Mouse (Mus musculus) neural tube, embryonic 12.5 days (tissue): ENCODE data around the gene Mcu. TPM values are rescaled to one million over a fixed set of nuclear protein-coding genes. Genes with fewer than 3 reads are reported as not detected.

Experiments
- ATAC-seq: fragments of 200-750 bp; cut with Nextera tagmentation; 2 replicates; pipeline ENCODE4 v1.8.0; 2017; ENCODE audit warnings: low read depth, mild to moderate bottlenecking, moderate TSS enrichment, moderate library complexity; ENCODE audit not compliant: low FRiP score
- H3K27ac ChIP-seq: fragments of 300-500 bp; sonication (generic); 2 replicates; pipeline ENCODE4 v1.5.1; 2016
- H3K27me3 ChIP-seq: fragments of 300-500 bp; sonication (generic); replicated peaks from 2 replicates; pipeline ENCODE4 v1.6.1; 2016; ENCODE audit warnings: mild to moderate bottlenecking
- H3K36me3 ChIP-seq: fragments of 300-500 bp; sonication (generic); 2 replicates; pipeline ENCODE4 v1.6.1; 2016; ENCODE audit warnings: mild to moderate bottlenecking
- H3K4me1 ChIP-seq: fragments of 300-500 bp; sonication (generic); 2 replicates; pipeline ENCODE4 v1.6.1; 2016
- H3K4me2 ChIP-seq: fragments of 300-500 bp; sonication (generic); replicated peaks from 2 replicates; pipeline ENCODE4 v1.6.1; 2016; ENCODE audit warnings: mild to moderate bottlenecking
- H3K4me3 ChIP-seq: fragments of 300-500 bp; sonication (generic); 2 replicates; pipeline ENCODE4 v1.5.1; 2016
- H3K9ac ChIP-seq: fragments of 300-500 bp; sonication (generic); 2 replicates; pipeline ENCODE4 v1.6.1; 2016; ENCODE audit warnings: mild to moderate bottlenecking
- H3K9me3 ChIP-seq: fragments of 300-500 bp; sonication (generic); 2 replicates; pipeline ENCODE4 v1.6.1; 2016; ENCODE audit warnings: mild to moderate bottlenecking
- whole genome bisulfite sequencing: fragments of 180-500 bp; shearing (Covaris S2); methylation state at CpG from one replicate; pipeline ENCODE4 v1.1.7; 2016; 5-methylcytosine and 5-hydroxymethylcytosine counted together
- polyA plus RNA-seq: library from polyadenylated mRNA; unstranded; fragments of >200 nt; fragmentation: Nextera tagmentation; extraction: Ambion mirVana; gene quantifications from 2 replicates; pipeline ENCODE4 v1.2.1, GENCODE M21; 2016

Mcu gene
- polyA plus RNA-seq, 1 experiment from 2014 or later = 26.5 TPM

DNA sequence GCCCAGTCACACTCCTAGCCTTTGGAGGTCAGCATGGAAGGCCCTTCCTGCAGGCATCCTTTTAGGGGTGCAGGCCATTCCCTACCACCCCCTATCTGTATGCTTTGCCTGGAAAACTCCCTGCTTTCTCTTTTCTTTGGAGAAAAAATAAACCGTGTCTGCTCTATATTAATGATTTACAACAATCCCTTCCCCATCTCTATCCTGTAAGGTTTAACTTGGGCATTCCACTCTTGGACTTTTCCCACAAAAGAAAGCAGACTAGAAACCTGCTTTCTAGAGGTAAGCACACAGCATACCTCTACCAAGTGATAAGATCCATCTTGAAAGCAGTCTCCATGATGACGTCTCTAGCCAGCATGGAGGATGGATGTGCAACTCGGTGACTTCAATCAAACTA is 75.9 kb downstream of the Mcu start:
- Histone ChIP-seq H3K27ac (no peak overlapping the region), H3K4me2 (no peak overlapping the region), H3K36me3 (no peaks in the 10 kb centered on the region), H3K27me3 (no peaks in the 10 kb centered on the region), H3K4me3 (no peak overlapping the region), H3K9ac (no peak overlapping the region), H3K4me1 (peaks cover 19% of the 10 kb centered on the region), H3K9me3 (peaks cover 2% of the 10 kb centered on the region; the same call in 1 of the 2 replicates)
- no peak for ATAC-seq
- WGBS = 85% methylated on average over 3 of the region's 3 CpGs

DNA sequence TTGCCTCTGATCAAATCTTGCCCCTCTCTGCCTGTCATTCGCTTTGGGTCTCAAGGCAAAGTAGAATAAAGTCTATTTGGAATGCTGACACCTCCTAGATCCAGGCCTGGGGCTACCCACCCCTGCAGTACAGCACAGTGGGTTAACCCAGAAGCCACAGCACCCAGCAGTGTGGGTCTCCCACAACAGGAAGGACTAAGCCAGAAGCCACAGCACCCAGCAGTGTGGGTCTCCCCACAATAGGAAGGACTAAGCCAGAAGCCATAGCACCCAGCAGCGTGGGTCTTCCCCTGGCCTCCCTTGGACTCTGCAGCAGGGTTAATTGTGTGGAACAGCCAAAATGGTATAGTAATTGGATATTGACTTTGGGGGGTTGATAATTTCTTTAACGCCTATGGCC is 76.4 kb downstream of the Mcu start:
- no peaks in the 10 kb centered on the region for H3K27me3 ChIP-seq
- H3K9me3 ChIP-seq = no peaks in the 10 kb centered on the region
- no peaks in the 10 kb centered on the region for H3K36me3 ChIP-seq
- 73% methylated on average over 3 of the region's 3 CpGs for WGBS
- H3K4me2 ChIP-seq = peak overlapping the region; percentile 65; the same call in 1 of the 2 replicates
- no peak overlapping the region for H3K9ac ChIP-seq
- no peak overlapping the region for H3K4me3 ChIP-seq
- peak; percentile 43; the same call in 1 of the 2 replicates for ATAC-seq
- H3K27ac ChIP-seq = no peak overlapping the region
- peaks cover 19% of the 10 kb centered on the region for H3K4me1 ChIP-seq

DNA sequence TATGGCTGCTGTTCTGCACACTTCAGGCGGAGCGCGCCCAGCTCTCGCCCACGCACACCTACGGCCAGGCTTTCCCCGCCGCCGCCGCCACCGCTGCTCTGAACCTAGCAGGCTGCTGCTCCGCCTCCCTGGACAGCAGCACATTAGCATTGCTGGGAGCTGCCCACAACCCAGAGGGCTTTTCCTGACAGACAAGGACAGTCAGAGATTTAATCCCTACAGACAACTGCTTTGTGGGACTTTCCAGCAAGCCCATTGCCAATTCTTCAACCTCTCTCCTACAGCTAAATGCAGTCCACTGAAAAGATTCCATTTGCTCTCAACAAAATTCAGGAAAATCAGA is 77.0 kb downstream of the Mcu start:
- H3K27me3 ChIP-seq = no peaks in the 10 kb centered on the region
- no peaks in the 10 kb centered on the region for H3K9me3 ChIP-seq
- 1% methylated on average over 12 of the region's 12 CpGs for WGBS
- H3K36me3 ChIP-seq = no peaks in the 10 kb centered on the region
- H3K4me1 ChIP-seq = peaks cover 19% of the 10 kb centered on the region
- H3K4me2 ChIP-seq = peak overlapping the region; percentile 65
- peak; percentile 80 for ATAC-seq
- no peak overlapping the region for H3K27ac ChIP-seq
- H3K4me3 ChIP-seq = peak overlapping the region; percentile 26
- peak overlapping the region; percentile 44; the same call in 1 of the 2 replicates for H3K9ac ChIP-seq

DNA sequence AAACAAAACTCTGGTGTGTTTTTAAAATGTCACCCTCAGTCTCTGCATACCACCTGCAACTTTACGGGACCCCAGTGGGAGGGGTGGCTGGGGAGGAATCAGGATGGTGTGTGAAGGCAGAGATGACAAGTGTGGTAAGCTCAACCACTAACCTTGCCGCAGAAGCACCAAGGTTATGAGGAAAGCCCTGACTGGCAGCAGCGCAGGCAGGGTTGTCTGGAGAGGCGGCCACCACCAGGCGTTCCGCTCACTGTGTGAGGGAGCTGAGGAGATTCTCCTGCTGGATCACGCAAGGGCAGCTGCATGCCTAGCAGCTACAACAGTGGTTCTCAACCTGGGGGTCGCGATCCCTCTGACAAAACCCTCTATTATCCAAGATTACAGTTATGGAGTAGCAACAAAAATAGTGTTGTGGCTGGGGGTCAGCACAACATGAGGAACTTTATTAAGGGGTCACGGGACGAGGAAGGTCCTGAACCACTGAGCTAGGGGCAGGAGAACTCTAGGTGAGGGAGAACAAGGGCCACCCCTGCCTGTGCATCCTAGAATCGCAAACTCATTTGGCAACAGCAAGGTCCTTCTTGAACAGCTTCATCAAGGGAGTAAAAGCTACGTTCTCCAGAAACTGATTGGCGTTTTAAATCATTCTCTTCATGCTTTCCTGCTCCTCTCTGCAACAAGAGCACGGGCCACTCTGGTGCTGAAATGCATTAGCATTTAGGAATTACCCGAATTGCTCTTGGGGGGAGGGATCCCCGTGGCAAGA is 77.5 kb downstream of the Mcu start:
- ATAC-seq = peak; percentile 56
- no peak overlapping the region for H3K27ac ChIP-seq

DNA sequence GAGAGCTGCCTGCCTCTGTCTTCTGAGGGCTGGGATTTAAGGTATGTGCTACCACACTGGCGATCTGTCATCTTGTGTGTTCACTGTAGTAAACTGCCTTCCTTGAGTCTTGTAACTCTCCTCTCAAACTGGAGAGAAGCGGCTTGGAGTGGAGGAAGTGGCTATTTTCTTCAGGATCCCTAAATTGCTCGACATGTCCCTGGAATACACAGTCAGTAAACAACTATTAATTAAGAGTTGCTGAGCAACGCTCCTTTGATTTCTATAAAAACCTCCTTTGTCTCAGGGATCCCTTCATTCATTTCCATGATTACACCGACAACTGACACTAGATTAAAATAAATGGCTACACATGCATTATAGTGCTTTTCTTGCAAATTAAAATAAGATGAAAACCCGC is 78.4 kb downstream of the Mcu start:
- no peaks in the 10 kb centered on the region for H3K36me3 ChIP-seq
- WGBS = 64% methylated on average over 6 of the region's 6 CpGs
- ATAC-seq = no peak
- H3K4me2 ChIP-seq = no peak overlapping the region
- no peak overlapping the region for H3K27ac ChIP-seq
- H3K27me3 ChIP-seq = no peaks in the 10 kb centered on the region
- no peaks in the 10 kb centered on the region for H3K9me3 ChIP-seq
- no peak overlapping the region for H3K4me3 ChIP-seq
- peaks cover 19% of the 10 kb centered on the region for H3K4me1 ChIP-seq
- H3K9ac ChIP-seq = no peak overlapping the region

More for the DNA sequence above, 77.5 kb downstream of the Mcu start:
- WGBS = 28% methylated on average over 17 of the region's 17 CpGs
- Histone ChIP-seq H3K4me3 (peak overlapping the region; percentile 26), H3K27me3 (no peaks in the 10 kb centered on the region), H3K4me1 (peaks cover 19% of the 10 kb centered on the region), H3K36me3 (no peaks in the 10 kb centered on the region), H3K9ac (peak overlapping the region; percentile 44; the same call in 1 of the 2 replicates), H3K9me3 (no peaks in the 10 kb centered on the region), H3K4me2 (peak overlapping the region; percentile 65)

DNA sequence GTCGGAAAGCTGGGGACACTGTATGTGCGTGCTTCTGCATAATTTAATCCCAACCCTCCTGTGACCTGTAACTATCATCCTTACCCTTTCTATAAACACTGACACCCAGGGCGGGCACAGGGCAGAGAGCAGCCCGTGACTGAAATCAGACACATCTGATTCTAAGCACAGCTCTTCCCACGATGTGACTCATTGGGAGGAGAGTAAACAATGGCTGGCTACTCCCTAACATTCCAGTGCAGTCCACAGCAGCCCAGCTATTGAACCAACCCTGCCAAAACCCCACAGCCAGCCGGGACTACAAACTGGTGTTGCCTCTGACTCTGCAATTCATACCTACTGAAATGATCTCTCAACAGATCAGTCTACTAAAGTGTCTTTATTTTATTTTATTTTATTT is 78.9 kb downstream of the Mcu start:
- H3K27ac ChIP-seq = no peak overlapping the region
- WGBS = 74% methylated on average over 6 of the region's 6 CpGs
- no peak overlapping the region for H3K9ac ChIP-seq
- no peaks in the 10 kb centered on the region for H3K36me3 ChIP-seq
- ATAC-seq = no peak
- peaks cover 19% of the 10 kb centered on the region for H3K4me1 ChIP-seq
- no peak overlapping the region for H3K4me3 ChIP-seq
- no peaks in the 10 kb centered on the region for H3K27me3 ChIP-seq
- H3K4me2 ChIP-seq = no peak overlapping the region
- H3K9me3 ChIP-seq = no peaks in the 10 kb centered on the region

DNA sequence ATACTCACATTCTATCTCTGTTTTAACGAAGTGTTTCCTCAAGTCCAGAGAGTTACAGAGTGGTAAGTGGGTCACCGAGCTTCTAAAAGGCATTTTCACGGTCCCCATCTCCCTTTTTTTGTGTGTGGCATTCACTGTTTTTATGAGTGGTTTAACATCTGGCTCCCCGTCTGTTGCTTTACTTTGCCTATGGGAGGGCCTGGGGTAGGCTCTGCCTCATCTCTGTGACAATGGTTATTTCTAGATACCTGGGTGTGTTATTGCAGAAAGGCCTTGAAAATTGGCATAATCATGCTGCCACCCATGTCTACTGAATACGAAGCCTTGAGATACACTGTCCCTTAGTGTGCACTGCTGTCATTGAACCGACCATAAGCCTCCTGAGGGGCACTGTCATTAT is 84.2 kb downstream of the Mcu start:
- Histone ChIP-seq H3K27me3 (no peaks in the 10 kb centered on the region), H3K27ac (no peak overlapping the region), H3K4me3 (no peak overlapping the region), H3K9ac (no peak overlapping the region), H3K4me1 (no peaks in the 10 kb centered on the region), H3K4me2 (no peak overlapping the region), H3K9me3 (no peaks in the 10 kb centered on the region), H3K36me3 (no peaks in the 10 kb centered on the region)
- WGBS = 79% methylated on average over 6 of the region's 6 CpGs
- ATAC-seq = no peak

DNA sequence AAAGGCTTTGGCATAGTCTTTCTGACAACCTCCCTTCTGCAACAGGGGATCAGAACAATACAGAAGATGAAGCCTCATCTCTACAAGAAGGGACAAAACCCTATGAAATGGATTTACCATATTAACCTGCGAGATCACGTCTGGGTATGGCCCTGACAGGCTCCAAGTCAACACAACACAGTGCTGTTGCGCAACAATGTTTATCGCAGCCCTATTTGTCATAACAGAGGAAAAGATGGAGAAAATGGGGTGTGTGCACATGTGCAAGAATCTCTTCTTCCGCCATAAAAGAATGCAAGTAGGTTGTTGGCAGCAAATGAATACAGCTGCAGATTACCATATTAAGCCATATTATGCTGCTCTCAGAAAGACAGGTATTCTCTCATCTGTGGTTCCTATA is 88.7 kb downstream of the Mcu start:
- Histone ChIP-seq H3K4me2 (no peak overlapping the region), H3K9ac (no peak overlapping the region), H3K4me3 (no peak overlapping the region), H3K27ac (no peak overlapping the region), H3K4me1 (0 out of 2 replicates have a peak, but pooled peaks cover 4% of the 10 kb centered on the region), H3K27me3 (no peaks in the 10 kb centered on the region), H3K36me3 (no peaks in the 10 kb centered on the region), H3K9me3 (no peaks in the 10 kb centered on the region)
- WGBS = 95% methylated on average over 5 of the region's 5 CpGs
- ATAC-seq = no peak

DNA sequence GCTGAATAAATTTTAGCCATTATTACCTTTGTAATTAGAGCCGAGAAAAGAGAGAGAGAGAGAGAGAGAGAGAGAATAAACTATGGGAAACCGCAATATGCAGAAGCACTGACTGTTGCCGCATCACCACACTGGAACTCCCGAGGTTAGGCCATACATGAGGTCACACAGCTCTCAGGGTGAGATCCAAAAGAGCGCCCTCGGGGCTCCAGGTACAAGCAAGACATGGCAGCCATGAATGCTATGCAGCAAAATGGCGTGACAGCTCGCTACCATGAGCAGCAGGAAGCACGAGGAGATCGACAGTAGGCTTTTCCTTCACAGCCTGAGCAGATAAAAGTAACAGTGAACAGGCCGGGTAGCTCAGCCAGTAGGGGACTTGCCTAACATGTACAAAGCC is 89.2 kb downstream of the Mcu start:
- Histone ChIP-seq H3K4me2 (no peak overlapping the region), H3K9me3 (no peaks in the 10 kb centered on the region), H3K27me3 (no peaks in the 10 kb centered on the region), H3K4me1 (0 out of 2 replicates have a peak, but pooled peaks cover 4% of the 10 kb centered on the region), H3K36me3 (no peaks in the 10 kb centered on the region), H3K9ac (no peak overlapping the region), H3K4me3 (no peak overlapping the region), H3K27ac (no peak overlapping the region)
- 88% methylated on average over 11 of the region's 11 CpGs for WGBS
- no peak for ATAC-seq

DNA sequence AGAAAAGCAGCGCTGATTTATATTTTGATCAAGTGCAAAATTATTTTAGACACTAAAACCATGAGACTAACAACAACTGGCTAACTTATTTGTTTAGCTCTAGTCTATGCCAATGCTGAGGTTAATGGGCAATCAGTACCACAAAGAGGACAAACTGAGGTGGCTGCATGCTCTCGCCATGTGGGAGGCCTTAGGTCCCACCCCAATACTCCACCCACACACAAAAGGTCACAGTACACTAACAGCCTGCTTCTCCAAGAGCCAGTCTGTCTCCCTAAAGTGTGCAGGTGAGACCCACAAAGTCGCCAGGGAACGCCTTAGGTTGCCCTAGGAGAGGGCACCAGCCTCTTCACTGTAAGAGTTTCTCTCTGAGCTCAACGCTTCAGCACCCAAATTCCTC is 91.8 kb downstream of the Mcu start:
- no peak for ATAC-seq
- H3K9me3 ChIP-seq = no peaks in the 10 kb centered on the region
- WGBS = 87% methylated on average over 5 of the region's 5 CpGs
- no peaks in the 10 kb centered on the region for H3K27me3 ChIP-seq
- H3K4me2 ChIP-seq = no peak overlapping the region
- no peaks in the 10 kb centered on the region for H3K36me3 ChIP-seq
- no peak overlapping the region for H3K9ac ChIP-seq
- no peak overlapping the region for H3K4me3 ChIP-seq
- no peak overlapping the region for H3K27ac ChIP-seq
- 0 out of 2 replicates have a peak, but pooled peaks cover 4% of the 10 kb centered on the region for H3K4me1 ChIP-seq

DNA sequence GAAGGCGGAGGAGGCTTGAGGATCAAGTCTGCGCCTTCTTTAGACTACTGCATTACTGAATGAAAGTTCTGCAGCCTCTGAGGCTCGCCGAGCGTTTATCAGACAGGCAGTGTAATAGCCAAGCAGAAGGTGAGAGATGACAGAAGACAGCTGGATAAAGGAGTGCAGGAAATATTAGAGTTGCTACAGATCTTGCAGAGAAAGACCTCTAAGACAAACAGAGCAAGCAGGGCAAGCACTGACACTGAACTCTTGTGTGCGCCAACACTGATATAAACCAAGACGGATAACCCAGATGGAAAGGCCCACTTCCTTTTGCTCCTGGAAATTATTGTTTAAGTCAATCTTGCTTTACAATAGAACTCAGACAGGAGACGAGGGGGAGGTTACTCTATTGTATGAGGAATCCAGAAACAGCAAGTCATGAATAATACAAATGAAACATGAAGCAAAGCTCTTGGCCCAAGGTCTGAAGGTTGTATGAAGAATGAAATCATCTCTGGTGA is 92.6 kb downstream of the Mcu start:
- no peaks in the 10 kb centered on the region for H3K27me3 ChIP-seq
- no peak overlapping the region for H3K9ac ChIP-seq
- 66% methylated on average over 8 of the region's 8 CpGs for WGBS
- 0 out of 2 replicates have a peak, but pooled peaks cover 4% of the 10 kb centered on the region for H3K4me1 ChIP-seq
- no peak overlapping the region for H3K4me2 ChIP-seq
- ATAC-seq = no peak
- no peak overlapping the region for H3K27ac ChIP-seq
- H3K4me3 ChIP-seq = no peak overlapping the region
- H3K36me3 ChIP-seq = no peaks in the 10 kb centered on the region
- no peaks in the 10 kb centered on the region for H3K9me3 ChIP-seq

DNA sequence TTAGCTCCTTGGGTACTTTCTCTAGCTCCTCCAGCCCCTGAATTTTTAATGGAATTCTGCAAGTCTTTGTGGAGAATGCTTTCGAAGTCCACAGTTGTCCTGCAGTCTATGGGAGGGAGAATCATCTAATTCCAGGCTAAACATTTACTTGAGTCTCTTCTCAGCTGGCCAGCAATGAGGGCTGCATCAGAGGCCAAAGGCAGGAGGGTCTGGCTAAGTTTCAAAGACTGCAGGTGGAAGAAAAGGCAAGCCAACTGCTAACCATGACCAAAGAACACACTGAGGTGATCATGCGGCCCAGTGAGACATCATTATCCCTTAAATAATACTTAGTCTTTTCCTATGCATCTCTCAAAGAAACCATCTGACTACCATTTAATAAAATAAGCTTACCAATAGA is 95.8 kb downstream of the Mcu start:
- Histone ChIP-seq H3K4me1 (0 out of 2 replicates have a peak, but pooled peaks cover 4% of the 10 kb centered on the region), H3K4me3 (no peak overlapping the region), H3K9me3 (no peaks in the 10 kb centered on the region), H3K27me3 (no peaks in the 10 kb centered on the region), H3K27ac (no peak overlapping the region), H3K36me3 (no peaks in the 10 kb centered on the region), H3K4me2 (no peak overlapping the region), H3K9ac (no peak overlapping the region)
- WGBS = 92% methylated on average over 2 of the region's 2 CpGs
- no peak for ATAC-seq

DNA sequence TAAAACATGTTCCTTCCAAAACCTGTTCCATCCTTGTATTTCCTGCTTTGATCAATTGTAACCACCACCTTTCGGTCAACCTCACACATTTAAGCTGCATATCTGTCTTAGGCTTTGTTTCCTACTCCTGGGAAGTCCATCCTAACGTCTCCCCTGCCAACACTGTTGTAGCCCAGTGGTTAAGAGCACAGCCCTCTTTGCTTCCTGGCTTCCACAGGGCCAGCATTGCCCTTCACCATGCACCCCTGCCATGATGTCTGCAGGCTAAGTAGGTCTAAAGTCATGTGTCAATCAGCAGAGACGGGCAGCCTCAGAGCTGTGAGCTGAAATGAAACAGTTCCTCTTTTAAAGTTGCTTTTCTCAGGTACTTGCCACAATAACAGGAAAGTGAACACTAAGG is 97.1 kb downstream of the Mcu start:
- Histone ChIP-seq H3K4me3 (no peak overlapping the region), H3K4me2 (no peak overlapping the region), H3K9ac (no peak overlapping the region), H3K4me1 (no peaks in the 10 kb centered on the region), H3K27ac (no peak overlapping the region), H3K9me3 (no peaks in the 10 kb centered on the region), H3K27me3 (no peaks in the 10 kb centered on the region), H3K36me3 (no peaks in the 10 kb centered on the region)
- WGBS = 92% methylated on average over 3 of the region's 3 CpGs
- ATAC-seq = no peak
